Mouse (Mus musculus): ENCODE data around the gene Lrriq1. TPM values are rescaled to one million over a fixed set of nuclear protein-coding genes. Genes with fewer than 3 reads are reported as not detected.
A peak's percentile ranks its signal among the peaks of the same experiment; 100 is the strongest.

Lrriq1 gene
- total and polyA plus RNA-seq, 3 experiments = not detected

- Histone ChIP-seq H3K9me3 (replicated peaks; ENCODE audit: low read length) (peaks cover 16% of the 10 kb centered on the region), H3K9ac (ENCODE audit: insufficient read depth, low read depth) (no peak overlapping the region), H3K36me3 (replicated peaks in 1 of 2; ENCODE audit: control insufficient read depth in 1 of 2, insufficient read depth in 1 of 2, low read length in 1 of 2) (no peaks in the 10 kb centered on the region), H3K4me2 (ENCODE audit: insufficient read depth, low read depth, poor library complexity, severe bottlenecking) (no peak overlapping the region), H3K79me2 (replicated peaks; ENCODE audit: control insufficient read depth, extremely low read depth, insufficient read depth, poor library complexity, severe bottlenecking) (no peaks in the 10 kb centered on the region), H3K27ac (ENCODE audit: insufficient read depth, low read depth) (no peak overlapping the region), H3K4me3 (replicated peaks in 1 of 3; ENCODE audit: low read depth in 2 of 3, low read length in 2 of 3, poor library complexity in 1 of 3) (no peak overlapping the region), H3K4me1 (ENCODE audit: control insufficient read depth in 1 of 2, insufficient read depth in 2 of 2) (no peaks in the 10 kb centered on the region), H3K27me3 (replicated peaks) (no peaks in the 10 kb centered on the region)
- TF ChIP-seq RAD21 (IDR thresholded peaks at IDR 0.05; ENCODE audit: low read depth, low read length) (peak; percentile 15), TCF12 (IDR thresholded peaks at IDR 0.05; ENCODE audit: low read depth, low read length) (no peak), TBP (conservative IDR thresholded peaks at IDR 0.05; ENCODE audit: low read depth, low read length) (no peak), JUN (IDR thresholded peaks at IDR 0.05; ENCODE audit: insufficient read depth, low read depth, low read length) (no peak), CTCF (conservative IDR thresholded peaks at IDR 0.05 in 1 of 2, IDR thresholded peaks at IDR 0.05 in 1 of 2; ENCODE audit: low read depth in 2 of 2, low read length in 2 of 2) (peak in 1 of 2 experiments; percentile 72; a peak in 2 of 4 replicates), SMC3 (IDR thresholded peaks at IDR 0.05; ENCODE audit: low read depth, low read length) (peak; percentile 19; the same call in 1 of the 2 replicates), ZMIZ1 (IDR thresholded peaks at IDR 0.05; ENCODE audit: low read depth, low read length) (no peak), SIN3A (IDR thresholded peaks at IDR 0.05; ENCODE audit: low read length) (no peak)
- dilution Hi-C loops (cut with MboI; ENCODE audit: extremely low pct_ligation_motif_present, extremely low pct_unique_long_range_greater_than_20kb, low sequenced_read_pairs) = no loop called here
- no peak for DNase-seq (ENCODE audit: extremely low read depth)
- in situ Hi-C loops (cut with MboI; ENCODE audit: low pct_ligation_motif_present, low pct_unique_long_range_greater_than_20kb, low sequenced_read_pairs) = no loop called here
Observed at GRCm38 (mm10) chr10:103108090-103108489, 128.0 kb downstream of the Lrriq1 start.

GRCm38 (mm10) chr10:103086101-103086500, 150.0 kb downstream of the Lrriq1 start:
- H3K27me3 ChIP-seq (replicated peaks) = no peaks in the 10 kb centered on the region
- H3K36me3 ChIP-seq (replicated peaks in 1 of 2; ENCODE audit: control insufficient read depth in 1 of 2, insufficient read depth in 1 of 2, low read length in 1 of 2) = no peaks in the 10 kb centered on the region
- TF ChIP-seq MXI1 (IDR thresholded peaks at IDR 0.05; ENCODE audit: low read depth, low read length) = no peak
- no peak for TF ChIP-seq NRF1 (IDR thresholded peaks at IDR 0.05; ENCODE audit: low read depth, low read length)
- no peak for TF ChIP-seq SIN3A (IDR thresholded peaks at IDR 0.05; ENCODE audit: low read length)
- no peak for TF ChIP-seq ZKSCAN1 (IDR thresholded peaks at IDR 0.05; ENCODE audit: borderline replicate concordance, low read depth, low read length)
- TF ChIP-seq ETS1 (conservative IDR thresholded peaks at IDR 0.05; ENCODE audit: low read depth, low read length) = no peak
- TF ChIP-seq USF1 (IDR thresholded peaks at IDR 0.05; ENCODE audit: low read depth, low read length) = no peak
- no peak for TF ChIP-seq CHD2 (IDR thresholded peaks at IDR 0.05; ENCODE audit: low read length)
- no peak for TF ChIP-seq POLR2AphosphoS2 (IDR thresholded peaks at IDR 0.05; ENCODE audit: low read depth, low read length)
- no peak for TF ChIP-seq JUN (IDR thresholded peaks at IDR 0.05; ENCODE audit: insufficient read depth, low read depth, low read length)
- TF ChIP-seq ELF1 (IDR thresholded peaks at IDR 0.05; ENCODE audit: low read depth, low read length) = no peak
- TF ChIP-seq MEF2A (IDR thresholded peaks at IDR 0.05; ENCODE audit: borderline replicate concordance, low read depth, low read length) = no peak
- TF ChIP-seq USF2 (conservative IDR thresholded peaks at IDR 0.05; ENCODE audit: low read depth, low read length) = no peak
- TF ChIP-seq GABPA (IDR thresholded peaks at IDR 0.05; ENCODE audit: insufficient replicate concordance, low read depth, low read length) = no peak
- H3K4me1 ChIP-seq (ENCODE audit: control insufficient read depth in 1 of 2, insufficient read depth in 2 of 2) = no peaks in the 10 kb centered on the region
- no peak overlapping the region for H3K27ac ChIP-seq (ENCODE audit: insufficient read depth, low read depth)
- no peaks in the 10 kb centered on the region for H3K79me2 ChIP-seq (replicated peaks; ENCODE audit: control insufficient read depth, extremely low read depth, insufficient read depth, poor library complexity, severe bottlenecking)
- DNase-seq (ENCODE audit: extremely low read depth) = no peak
- no peak overlapping the region for H3K4me2 ChIP-seq (ENCODE audit: insufficient read depth, low read depth, poor library complexity, severe bottlenecking)
- dilution Hi-C loops (cut with MboI; ENCODE audit: extremely low pct_ligation_motif_present, extremely low pct_unique_long_range_greater_than_20kb, low sequenced_read_pairs) = no loop called here
- H3K9ac ChIP-seq (ENCODE audit: insufficient read depth, low read depth) = no peak overlapping the region
- peaks cover 17% of the 10 kb centered on the region for H3K9me3 ChIP-seq (replicated peaks; ENCODE audit: low read length)
- in situ Hi-C loops (cut with MboI; ENCODE audit: low pct_ligation_motif_present, low pct_unique_long_range_greater_than_20kb, low sequenced_read_pairs) = no loop called here
- no peak overlapping the region for H3K4me3 ChIP-seq (replicated peaks in 1 of 3; ENCODE audit: low read depth in 2 of 3, low read length in 2 of 3, poor library complexity in 1 of 3)

Data from CH12.LX (cell line).